Mouse (Mus musculus): ENCODE results near the gene Vwde.

- no peak for TF ChIP-seq CTCF (IDR thresholded peaks at IDR 0.05; ENCODE audit: low read depth, low read length)
- TF ChIP-seq GATA1 (IDR thresholded peaks at IDR 0.05; ENCODE audit: borderline replicate concordance, low read length): no peak
- TF ChIP-seq TAL1 (conservative IDR thresholded peaks at IDR 0.05; ENCODE audit: low read depth, low read length): no peak
Observed at GRCm38 (mm10) chr6:13255341-13255740, 30.6 kb upstream of the Vwde start.
